Mouse (Mus musculus): ENCODE measurements around the gene D630003M21Rik.

D630003M21Rik gene

GRCm38 (mm10) chr2:158163034-158163433, 66.0 kb downstream of the D630003M21Rik start:
- DNase-seq, result no peak

GRCm38 (mm10) chr2:158161761-158162160, 67.3 kb downstream of the D630003M21Rik start:
- DNase-seq, result no peak

GRCm38 (mm10) chr2:158159376-158160235, 69.4 kb downstream of the D630003M21Rik start:
- peak; percentile 48 to 63 for DNase-seq

- DNase-seq, result no peak
Observed at GRCm38 (mm10) chr2:158157654-158158053, 71.4 kb downstream of the D630003M21Rik start.

- DNase-seq, result no peak
Observed at GRCm38 (mm10) chr2:158156487-158156886, 72.5 kb downstream of the D630003M21Rik start.

GRCm38 (mm10) chr2:158155615-158156014, 73.4 kb downstream of the D630003M21Rik start:
- DNase-seq, result no peak

- DNase-seq, result no peak
Observed at GRCm38 (mm10) chr2:158155101-158155500, 73.9 kb downstream of the D630003M21Rik start.

GRCm38 (mm10) chr2:158154641-158155040, 74.4 kb downstream of the D630003M21Rik start:
- DNase-seq, result no peak

GRCm38 (mm10) chr2:158153728-158154343, 75.2 kb downstream of the D630003M21Rik start:
- DNase-seq, result peak; percentile 52 to 59

- DNase-seq, result no peak
Observed at GRCm38 (mm10) chr2:158152685-158153309, 76.2 kb downstream of the D630003M21Rik start.

GRCm38 (mm10) chr2:158151077-158151476, 77.9 kb downstream of the D630003M21Rik start:
- DNase-seq, result no peak

GRCm38 (mm10) chr2:158146971-158147370, 82.1 kb downstream of the D630003M21Rik start:
- DNase-seq, result no peak

- peak; percentile 91 to 95 for DNase-seq
Observed at GRCm38 (mm10) chr2:158146223-158146622, 82.8 kb downstream of the D630003M21Rik start, which contains the start of gene Tgm2. Tgm2 (minus strand) TSS chr2:158146436.

- peak; percentile 31 to 39 for DNase-seq
Observed at GRCm38 (mm10) chr2:158145528-158146065, 83.4 kb downstream of the D630003M21Rik start.

GRCm38 (mm10) chr2:158144750-158145527, 84.1 kb downstream of the D630003M21Rik start:
- no peak for DNase-seq

GRCm38 (mm10) chr2:158144263-158144662, 84.8 kb downstream of the D630003M21Rik start:
- DNase-seq, result no peak

GRCm38 (mm10) chr2:158143816-158144215, 85.2 kb downstream of the D630003M21Rik start:
- no peak for DNase-seq

GRCm38 (mm10) chr2:158142981-158143380, 86.0 kb downstream of the D630003M21Rik start:
- DNase-seq, result no peak

- DNase-seq, result peak; percentile 60 to 62
Observed at GRCm38 (mm10) chr2:158141690-158142440, 87.2 kb downstream of the D630003M21Rik start.

GRCm38 (mm10) chr2:158141271-158141670, 87.8 kb downstream of the D630003M21Rik start:
- DNase-seq, result peak in 1 of 2 experiments; percentile 42

GRCm38 (mm10) chr2:158140664-158141063, 88.4 kb downstream of the D630003M21Rik start:
- DNase-seq, result peak in 1 of 2 experiments; percentile 41

All from lung, adult 18-20 months (tissue).